Comparison of ENCODE assay signal across 10 mouse cellular contexts in genomic region chr5:117153527-117154091, GRCm38 (mm10). TPM values are rescaled to one million over a fixed set of nuclear protein-coding genes. Genes with fewer than 3 reads are reported as not detected.
A peak's percentile ranks its signal among the peaks of the same experiment; 100 is the strongest.
DNase-seq lines count a peak whose midpoint lies in the region.
"Had no signal": no experiment of that assay in that cellular context is flagged by ENCODE, and none has a peak within 500 bp of the region (broad histone marks: within the 10 kb centered on the region; RNA-seq: fewer than 3 reads in every experiment).

No protein-coding gene starts in this region.

- no peaks in the 10 kb centered on the region for H3K36me3 ChIP-seq in limb, embryonic 10.5 days

- H3K4me1 ChIP-seq in limb, embryonic 10.5 days, result peaks cover 11% of the 10 kb centered on the region

- no peak overlapping the region for H3K4me3 ChIP-seq in limb, embryonic 10.5 days
- H3K4me3 ChIP-seq: hindbrain, embryonic 10.5 days; megakaryocyte, embryonic 14.5 days had no signal

- no peaks in the 10 kb centered on the region for H3K27me3 ChIP-seq in limb, embryonic 10.5 days (ENCODE audit: low read depth, poor library complexity, severe bottlenecking)
- H3K27me3 ChIP-seq: megakaryocyte, embryonic 14.5 days had no signal

- no peaks in the 10 kb centered on the region for H3K9me3 ChIP-seq in limb, embryonic 10.5 days (replicated peaks)
- H3K9me3 ChIP-seq: hindbrain, embryonic 10.5 days had no signal

- H3K27ac ChIP-seq in limb, embryonic 10.5 days, result peak overlapping the region; percentile 46; the same call in 1 of the 2 replicates
- H3K27ac ChIP-seq: hindbrain, embryonic 10.5 days had no signal

- DNase-seq in embryo, embryonic 10 days (ENCODE audit: low spot score), result peak; percentile 69
- DNase-seq in embryo, embryonic 9.5 days (ENCODE audit: extremely low spot score), result no peak
- DNase-seq in NIH3T3 (ENCODE audit: low read depth), result peak; percentile 85
- peak; percentile 49 to 58 for DNase-seq in heart, adult 9 months (ENCODE audit: low spot score in 2 of 2)
- DNase-seq in limb, embryonic 10.5 days (ENCODE audit: low spot score), result peak; percentile 57
- DNase-seq in testis, postnatal 10 days (ENCODE audit: low spot score), result no peak
- DNase-seq in layer of hippocampus, adult 11-12 months (ENCODE audit: low spot score), result no peak
- DNase-seq in frontal cortex, postnatal 10 days (ENCODE audit: low spot score in 2 of 2), result no peak

- WGBS in limb, embryonic 10.5 days, result 64% methylated on average over 15 of the region's 15 CpGs

RNA-seq across cellular contexts. Expression of gene Taok3, which starts 33.7 kb away (rescaled TPM):
- 5.5 and 6.2 TPM in 2 replicates for polyA plus RNA-seq in limb, embryonic 10.5 days (2016; fragmentation: Nextera tagmentation; extraction: Ambion mirVana)

RNA-seq across cellular contexts. Expression of gene Suds3, which starts 37.7 kb away (rescaled TPM):
- 76.9 and 80.9 TPM in 2 replicates for polyA plus RNA-seq in limb, embryonic 10.5 days (2016; fragmentation: Nextera tagmentation; extraction: Ambion mirVana)

Comparison
In these comparisons a context has a peak if more than half of its experiments do, and no peak if none do; other contexts are left out.
1. DNase-seq: peak in embryo, embryonic 10 days (single experiment), NIH3T3 (single experiment), heart, adult 9 months (2 of 2) and limb, embryonic 10.5 days (single experiment); none in embryo, embryonic 9.5 days (single experiment), testis, postnatal 10 days (single experiment), layer of hippocampus, adult 11-12 months (single experiment) and frontal cortex, postnatal 10 days (0 of 2).